Mouse (Mus musculus) forebrain, embryonic 14.5 days (tissue): ENCODE measurements at regions not wholly inside any gene's neighbourhood (a gene's known extent, or its start where the extent isn't known, plus 50 kb on each side); places are given as distances from the start of the nearest gene placed in this dataset.

Source experiments
- ATAC-seq: fragments of 200-750 bp; cut with Nextera tagmentation; 2 replicates; pipeline ENCODE4 v1.8.0; 2017; ENCODE audit warnings: mild to moderate bottlenecking, moderate library complexity
- DNase-seq: peaks from one replicate; pipeline ENCODE4 v3.0.0-alpha.2; 2015; ENCODE audit warnings: low spot score
- H3K27ac ChIP-seq: fragments of 300-500 bp; sonication (generic); 2 replicates; pipeline ENCODE4 v1.5.1; 2014; ENCODE audit warnings: low read depth, mild to moderate bottlenecking, control low read depth, low read length, moderate library complexity
- H3K27me3 ChIP-seq: fragments of 300-500 bp; sonication (generic); replicated peaks from 2 replicates; pipeline ENCODE4 v1.6.1; 2014; ENCODE audit warnings: low read length, control low read depth, mixed read lengths; ENCODE audit not compliant: control insufficient read depth, insufficient read depth
- H3K36me3 ChIP-seq: fragments of 300-500 bp; sonication (generic); 2 replicates; pipeline ENCODE4 v1.6.1; 2014; ENCODE audit warnings: low read length, control low read depth; ENCODE audit not compliant: control insufficient read depth, insufficient read depth
- H3K4me1 ChIP-seq: fragments of 300-500 bp; sonication (generic); 2 replicates; pipeline ENCODE4 v1.6.1; 2014; ENCODE audit warnings: antibody characterized with exemption, low read length, control low read depth; ENCODE audit not compliant: control insufficient read depth, insufficient read depth
- H3K4me2 ChIP-seq: fragments of 300-500 bp; sonication (generic); 2 replicates; pipeline ENCODE4 v1.6.1; 2014; ENCODE audit warnings: mild to moderate bottlenecking, control low read depth, low read length
- H3K4me3 ChIP-seq: fragments of 300-500 bp; sonication (generic); 2 replicates; pipeline ENCODE4 v1.5.1; 2014; ENCODE audit warnings: low read depth, low read length, control low read depth
- H3K9ac ChIP-seq: fragments of 300-500 bp; sonication (generic); 2 replicates; pipeline ENCODE4 v1.6.1; 2014; ENCODE audit warnings: mild to moderate bottlenecking, low read length, control low read depth, moderate library complexity
- H3K9me3 ChIP-seq: fragments of 300-500 bp; sonication (generic); replicated peaks from 2 replicates; pipeline ENCODE4 v1.6.1; 2016; ENCODE audit warnings: low read length, control low read depth, mixed read lengths; ENCODE audit not compliant: control insufficient read depth
- WGBS: fragments of 180-500 bp; shearing (Covaris S2); extraction: QIAGEN DNeasy Blood & Tissue Kit; methylation state at CpG from one replicate; pipeline ENCODE4 v1.1.7; 2014; 5-methylcytosine and 5-hydroxymethylcytosine counted together

- DNase-seq (no peak), ATAC-seq (no peak)
- Histone ChIP-seq H3K9ac (no peak overlapping the region), H3K27me3 (no peaks in the 10 kb centered on the region), H3K4me2 (no peak overlapping the region), H3K36me3 (no peaks in the 10 kb centered on the region), H3K9me3 (no peaks in the 10 kb centered on the region), H3K4me3 (no peak overlapping the region), H3K27ac (no peak overlapping the region), H3K4me1 (no peaks in the 10 kb centered on the region)
- WGBS: 88% methylated on average over 1 of the region's 1 CpGs
These were observed 187.5 kb upstream of the Sdk2 start for GRCm38 (mm10) chr11:114254344-114254743.

GRCm38 (mm10) chr11:114251614-114252013 is 184.8 kb upstream of the Sdk2 start:
- no peak overlapping the region for H3K4me2 ChIP-seq
- 52% methylated on average over 7 of the region's 7 CpGs for WGBS
- no peaks in the 10 kb centered on the region for H3K9me3 ChIP-seq
- H3K36me3 ChIP-seq: no peaks in the 10 kb centered on the region
- ATAC-seq: no peak
- DNase-seq: peak; percentile 45
- no peak overlapping the region for H3K4me3 ChIP-seq
- H3K4me1 ChIP-seq: 0 out of 2 replicates have a peak, but pooled peaks cover 6% of the 10 kb centered on the region
- H3K9ac ChIP-seq: no peak overlapping the region
- no peaks in the 10 kb centered on the region for H3K27me3 ChIP-seq
- H3K27ac ChIP-seq: no peak overlapping the region

- H3K27ac ChIP-seq: no peak overlapping the region
These were observed 182.4 kb upstream of the Sdk2 start for GRCm38 (mm10) chr11:114249215-114249614.

GRCm38 (mm10) chr11:114248261-114248898 is 181.5 kb upstream of the Sdk2 start:
- Histone ChIP-seq H3K27me3 (no peaks in the 10 kb centered on the region), H3K4me2 (no peak overlapping the region), H3K4me1 (0 out of 2 replicates have a peak, but pooled peaks cover 6% of the 10 kb centered on the region), H3K36me3 (no peaks in the 10 kb centered on the region), H3K9ac (no peak overlapping the region), H3K4me3 (no peak overlapping the region), H3K9me3 (no peaks in the 10 kb centered on the region), H3K27ac (no peak overlapping the region)
- WGBS: 59% methylated on average over 4 of the region's 4 CpGs
- DNase-seq (peak; percentile 42), ATAC-seq (no peak)

More at GRCm38 (mm10) chr11:114249215-114249614, 182.4 kb upstream of the Sdk2 start:
- Histone ChIP-seq H3K27me3 (no peaks in the 10 kb centered on the region), H3K4me3 (no peak overlapping the region), H3K4me2 (no peak overlapping the region), H3K9me3 (no peaks in the 10 kb centered on the region), H3K36me3 (no peaks in the 10 kb centered on the region), H3K9ac (no peak overlapping the region), H3K4me1 (0 out of 2 replicates have a peak, but pooled peaks cover 6% of the 10 kb centered on the region)
- 92% methylated on average over 7 of the region's 7 CpGs for WGBS
- DNase-seq: no peak
- no peak for ATAC-seq

GRCm38 (mm10) chr11:114239311-114239803 is 172.5 kb upstream of the Sdk2 start:
- ATAC-seq (peak; percentile 90), DNase-seq (peak; percentile 76)
- no peak overlapping the region for H3K4me3 ChIP-seq
- H3K27ac ChIP-seq: peak overlapping the region; percentile 65
- peak overlapping the region; percentile 29 for H3K9ac ChIP-seq
- no peak overlapping the region for H3K4me2 ChIP-seq
- no peaks in the 10 kb centered on the region for H3K9me3 ChIP-seq
- 6% methylated on average over 8 of the region's 8 CpGs for WGBS
- no peaks in the 10 kb centered on the region for H3K36me3 ChIP-seq
- no peaks in the 10 kb centered on the region for H3K27me3 ChIP-seq
- peaks cover 15% of the 10 kb centered on the region for H3K4me1 ChIP-seq

GRCm38 (mm10) chr11:114238801-114239200 is 172.0 kb upstream of the Sdk2 start:
- H3K9me3 ChIP-seq: no peaks in the 10 kb centered on the region
- DNase-seq (no peak), ATAC-seq (peak; percentile 28; the same call in 1 of the 2 replicates)
- no peak overlapping the region for H3K4me2 ChIP-seq
- H3K4me3 ChIP-seq: no peak overlapping the region
- H3K9ac ChIP-seq: no peak overlapping the region
- no peaks in the 10 kb centered on the region for H3K36me3 ChIP-seq
- H3K27ac ChIP-seq: peak overlapping the region; percentile 65; the same call in 1 of the 2 replicates
- peaks cover 17% of the 10 kb centered on the region for H3K4me1 ChIP-seq
- no peaks in the 10 kb centered on the region for H3K27me3 ChIP-seq
- 47% methylated on average over 5 of the region's 5 CpGs for WGBS

GRCm38 (mm10) chr11:114238316-114238715 is 171.5 kb upstream of the Sdk2 start:
- Histone ChIP-seq H3K36me3 (no peaks in the 10 kb centered on the region), H3K9ac (no peak overlapping the region), H3K4me1 (peaks cover 17% of the 10 kb centered on the region), H3K4me3 (no peak overlapping the region), H3K27ac (0 out of 2 replicates have a peak overlapping the region, but pooled peaks have one; percentile 65), H3K4me2 (no peak overlapping the region), H3K27me3 (no peaks in the 10 kb centered on the region), H3K9me3 (no peaks in the 10 kb centered on the region)
- WGBS: 91% methylated on average over 8 of the region's 8 CpGs
- ATAC-seq (no peak), DNase-seq (no peak)

GRCm38 (mm10) chr11:114234542-114234910 is 167.7 kb upstream of the Sdk2 start:
- DNase-seq: no peak
- no peak for ATAC-seq
- Histone ChIP-seq H3K4me2 (no peak overlapping the region), H3K4me3 (no peak overlapping the region), H3K27ac (no peak overlapping the region), H3K9me3 (no peaks in the 10 kb centered on the region), H3K27me3 (no peaks in the 10 kb centered on the region), H3K9ac (no peak overlapping the region), H3K4me1 (peaks cover 12% of the 10 kb centered on the region), H3K36me3 (no peaks in the 10 kb centered on the region)
- WGBS: 25% methylated on average over 1 of the region's 1 CpGs
